Mouse (Mus musculus): ENCODE measurements around the gene Rassf8.

Gene Rassf8

GRCm38 (mm10) chr6:145747671-145748640, 1.4 kb downstream of the Rassf8 start:
- in situ Hi-C loops (cut with MboI, MseI): no loop called here

GRCm38 (mm10) chr6:145750394-145750793, 3.8 kb downstream of the Rassf8 start:
- in situ Hi-C loops (cut with MboI, MseI): no loop called here

GRCm38 (mm10) chr6:145753296-145753695, 6.7 kb downstream of the Rassf8 start:
- in situ Hi-C loops (cut with MboI, MseI): no loop called here

- in situ Hi-C loops (cut with MboI, MseI): no loop called here
Measured at GRCm38 (mm10) chr6:145754416-145754815, 7.9 kb downstream of the Rassf8 start.

- in situ Hi-C loops (cut with MboI, MseI): no loop called here
Measured at GRCm38 (mm10) chr6:145755942-145756639, 9.5 kb downstream of the Rassf8 start.

- in situ Hi-C loops (cut with MboI, MseI): no loop called here
Measured at GRCm38 (mm10) chr6:145756640-145757005, 10.1 kb downstream of the Rassf8 start.

- in situ Hi-C loops (cut with MboI, MseI): no loop called here
Measured at GRCm38 (mm10) chr6:145757346-145757745, 10.8 kb downstream of the Rassf8 start.

GRCm38 (mm10) chr6:145758685-145759084, 12.1 kb downstream of the Rassf8 start:
- in situ Hi-C loops (cut with MboI, MseI): no loop called here

- in situ Hi-C loops (cut with MboI, MseI): no loop called here
Measured at GRCm38 (mm10) chr6:145759432-145759831, 12.9 kb downstream of the Rassf8 start.

- in situ Hi-C loops (cut with MboI, MseI): no loop called here
Measured at GRCm38 (mm10) chr6:145760246-145761016, 13.9 kb downstream of the Rassf8 start.

- in situ Hi-C loops (cut with MboI, MseI): no loop called here
Measured at GRCm38 (mm10) chr6:145761151-145761935, 14.8 kb downstream of the Rassf8 start.

- in situ Hi-C loops (cut with MboI, MseI): no loop called here
Measured at GRCm38 (mm10) chr6:145762016-145762415, 15.5 kb downstream of the Rassf8 start.

- in situ Hi-C loops (cut with MboI, MseI): no loop called here
Measured at GRCm38 (mm10) chr6:145763051-145763450, 16.5 kb downstream of the Rassf8 start.

GRCm38 (mm10) chr6:145765011-145765410, 18.5 kb downstream of the Rassf8 start:
- in situ Hi-C loops (cut with MboI, MseI): no loop called here

GRCm38 (mm10) chr6:145766971-145767370, 20.4 kb downstream of the Rassf8 start:
- in situ Hi-C loops (cut with MboI, MseI): no loop called here

GRCm38 (mm10) chr6:145767637-145768036, 21.1 kb downstream of the Rassf8 start:
- in situ Hi-C loops (cut with MboI, MseI): no loop called here

- in situ Hi-C loops (cut with MboI, MseI): no loop called here
Measured at GRCm38 (mm10) chr6:145768671-145769292, 22.2 kb downstream of the Rassf8 start.

GRCm38 (mm10) chr6:145769855-145770254, 23.3 kb downstream of the Rassf8 start:
- in situ Hi-C loops (cut with MboI, MseI): no loop called here

- in situ Hi-C loops (cut with MboI, MseI): no loop called here
Measured at GRCm38 (mm10) chr6:145770272-145771000, 23.9 kb downstream of the Rassf8 start.

- in situ Hi-C loops (cut with MboI, MseI): no loop called here
Measured at GRCm38 (mm10) chr6:145774436-145774835, 27.9 kb downstream of the Rassf8 start.

Measured in T-helper 2 cell (primary cell).